Mouse (Mus musculus) ES-Bruce4 (cell line): ENCODE measurements at regions not wholly inside any gene's neighbourhood (a gene's known extent, or its start where the extent isn't known, plus 50 kb on each side); places are given as distances from the start of the nearest gene placed in this dataset.

ENCODE experiments used
- H3K27ac ChIP-seq: 2 replicates; pipeline ENCODE4 v1.5.1; 2012; ENCODE audit warnings: low read length, inconsistent platforms; ENCODE audit not compliant: insufficient read depth
- H3K27me3 ChIP-seq: 2 replicates; pipeline ENCODE4 v1.6.1; 2012; ENCODE audit warnings: mild to moderate bottlenecking, low read length, inconsistent platforms; ENCODE audit not compliant: control insufficient read depth, poor library complexity, insufficient read depth, severe bottlenecking
- H3K36me3 ChIP-seq: 2 replicates; pipeline ENCODE4 v1.6.1; 2012; ENCODE audit warnings: inconsistent platforms, mild to moderate bottlenecking, low read length, moderate library complexity; ENCODE audit not compliant: control insufficient read depth, poor library complexity, insufficient read depth, severe bottlenecking
- H3K4me1 ChIP-seq: one replicate; pipeline ENCODE4 v1.8.1; 2011; ENCODE audit warnings: low read length; ENCODE audit not compliant: control insufficient read depth, insufficient read depth
- H3K4me3 ChIP-seq: 2 replicates; pipeline ENCODE4 v1.5.1; 2011; ENCODE audit warnings: low read depth, mild to moderate bottlenecking, low read length
- H3K9ac ChIP-seq: 2 replicates; pipeline ENCODE4 v1.6.1; 2012; ENCODE audit warnings: low read depth, mild to moderate bottlenecking, inconsistent platforms; ENCODE audit not compliant: poor library complexity, severe bottlenecking
- H3K9me3 ChIP-seq: replicated peaks from 2 replicates; pipeline ENCODE4 v1.6.1; 2012; ENCODE audit warnings: mild to moderate bottlenecking, low read length, inconsistent platforms; ENCODE audit not compliant: control insufficient read depth, poor library complexity, insufficient read depth, severe bottlenecking
- CTCF ChIP-seq: IDR thresholded peaks from one replicate; pipeline ENCODE4 v1.8.1; 2011; ENCODE audit warnings: low read depth, low read length
- EP300 ChIP-seq: IDR thresholded peaks from 2 replicates; pipeline ENCODE4 v1.6.1; 2011; ENCODE audit warnings: low read depth, low read length; ENCODE audit not compliant: insufficient read depth
- POLR2A ChIP-seq: IDR thresholded peaks from one replicate; pipeline ENCODE4 v1.8.1; 2011; ENCODE audit warnings: low read length; ENCODE audit not compliant: insufficient read depth

DNA sequence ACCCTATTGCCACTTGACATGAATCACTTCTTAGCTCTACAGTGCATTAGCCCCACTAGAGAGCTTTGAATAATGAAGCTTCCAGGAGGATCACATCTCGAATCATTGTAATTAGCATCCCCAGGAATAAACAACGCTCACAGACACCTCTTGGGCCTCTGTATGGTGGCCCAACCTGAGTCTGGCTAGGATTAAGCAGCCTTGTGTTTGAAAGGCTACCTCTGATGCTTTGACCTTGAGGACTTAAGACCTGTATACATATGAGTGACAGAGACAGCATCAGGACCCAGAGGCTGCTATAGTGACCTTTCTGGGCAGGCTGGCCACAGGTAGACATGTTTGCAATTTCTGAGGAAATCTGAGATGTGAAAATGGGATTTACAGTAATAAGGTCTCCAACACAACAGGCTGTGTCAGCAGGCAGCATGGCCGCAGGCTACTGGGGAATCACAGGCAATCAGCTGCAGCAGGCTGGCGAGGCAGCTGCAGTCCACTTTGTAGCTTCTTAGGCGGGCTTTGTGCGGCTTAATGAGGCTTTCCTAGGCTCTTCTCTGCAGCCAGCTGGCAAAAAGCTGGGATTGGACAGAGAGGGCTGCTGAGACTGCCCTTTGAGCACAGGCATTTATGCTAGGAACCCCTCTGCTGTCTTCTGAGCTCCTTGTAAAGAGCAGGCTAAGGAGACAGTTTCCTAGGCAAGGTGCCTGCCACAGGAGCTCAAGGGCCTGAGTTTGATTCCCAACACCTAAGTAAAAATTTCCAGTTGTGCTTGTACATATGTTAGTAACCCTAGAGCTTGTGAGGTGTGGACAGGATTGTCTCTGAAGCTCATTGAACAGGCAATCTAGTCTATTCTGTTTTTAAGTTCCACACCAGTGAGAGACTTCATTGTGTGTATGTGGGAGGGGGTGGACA is 768.1 kb upstream of the Auts2 start:
- no peak overlapping the region for H3K4me3 ChIP-seq
- TF ChIP-seq POLR2A, result no peak
- TF ChIP-seq EP300, result no peak
- TF ChIP-seq CTCF, result no peak
- H3K4me1 ChIP-seq, result no peaks in the 10 kb centered on the region
- H3K27ac ChIP-seq, result no peak overlapping the region
- no peaks in the 10 kb centered on the region for H3K27me3 ChIP-seq
- H3K36me3 ChIP-seq, result no peaks in the 10 kb centered on the region
- H3K9me3 ChIP-seq, result no peaks in the 10 kb centered on the region
- no peak overlapping the region for H3K9ac ChIP-seq

DNA sequence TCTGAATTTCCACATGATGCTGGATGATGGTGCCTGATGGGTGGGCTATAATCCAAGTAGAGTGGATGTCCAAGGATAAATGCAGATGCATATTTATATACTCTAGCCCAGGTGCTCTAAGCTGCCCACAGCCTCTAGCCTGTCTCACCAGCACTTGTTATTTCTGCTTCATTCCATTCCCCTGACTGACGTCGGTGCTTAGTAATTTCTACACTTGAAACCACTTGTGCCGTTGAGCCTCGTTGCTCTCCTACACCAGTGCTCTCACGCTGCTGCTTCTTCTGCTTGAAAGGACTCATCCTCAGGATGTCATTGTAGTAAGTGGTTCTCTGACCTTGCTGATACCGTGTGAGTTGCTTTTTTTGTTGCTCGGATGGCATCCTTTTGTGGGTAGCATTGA is 724.7 kb upstream of the Auts2 start:
- no peaks in the 10 kb centered on the region for H3K4me1 ChIP-seq
- no peak overlapping the region for H3K4me3 ChIP-seq
- no peaks in the 10 kb centered on the region for H3K9me3 ChIP-seq

DNA sequence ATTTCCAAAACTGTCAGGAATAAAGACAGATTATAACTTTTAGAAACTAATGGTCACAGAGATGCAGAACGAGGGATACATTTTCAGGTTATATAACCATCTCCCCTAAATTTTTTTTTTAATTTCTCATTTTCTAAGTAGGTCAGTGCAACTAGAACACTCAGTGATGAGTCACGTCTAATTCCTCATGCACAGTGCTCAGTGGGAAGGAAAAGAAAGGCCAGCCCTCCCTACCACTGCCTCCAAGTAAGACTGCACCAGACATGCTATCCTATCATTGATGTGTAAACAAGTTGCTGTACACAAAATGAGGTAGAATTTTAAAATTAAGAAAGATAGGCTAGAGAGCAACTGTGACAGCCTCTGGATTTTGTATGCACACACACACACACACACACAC is 724.2 kb upstream of the Auts2 start:
- Histone ChIP-seq H3K9ac (no peak overlapping the region), H3K4me1 (no peaks in the 10 kb centered on the region), H3K36me3 (no peaks in the 10 kb centered on the region), H3K4me3 (no peak overlapping the region), H3K27ac (no peak overlapping the region), H3K27me3 (no peaks in the 10 kb centered on the region), H3K9me3 (no peaks in the 10 kb centered on the region)
- TF ChIP-seq CTCF (no peak), EP300 (no peak), POLR2A (no peak)

More for the DNA sequence above, 724.7 kb upstream of the Auts2 start:
- no peak for TF ChIP-seq POLR2A
- TF ChIP-seq EP300, result no peak
- no peak for TF ChIP-seq CTCF
- no peaks in the 10 kb centered on the region for H3K27me3 ChIP-seq
- no peaks in the 10 kb centered on the region for H3K36me3 ChIP-seq
- H3K27ac ChIP-seq, result no peak overlapping the region
- H3K9ac ChIP-seq, result no peak overlapping the region

- no peak overlapping the region for H3K9ac ChIP-seq
- no peaks in the 10 kb centered on the region for H3K9me3 ChIP-seq
- TF ChIP-seq EP300, result no peak
- no peak overlapping the region for H3K27ac ChIP-seq
- no peak overlapping the region for H3K4me3 ChIP-seq
- H3K4me1 ChIP-seq, result no peaks in the 10 kb centered on the region
- no peaks in the 10 kb centered on the region for H3K27me3 ChIP-seq
- no peaks in the 10 kb centered on the region for H3K36me3 ChIP-seq
Observed at GRCm38 (mm10) chr5:133264976-133265375, 721.8 kb upstream of the Auts2 start.

DNA sequence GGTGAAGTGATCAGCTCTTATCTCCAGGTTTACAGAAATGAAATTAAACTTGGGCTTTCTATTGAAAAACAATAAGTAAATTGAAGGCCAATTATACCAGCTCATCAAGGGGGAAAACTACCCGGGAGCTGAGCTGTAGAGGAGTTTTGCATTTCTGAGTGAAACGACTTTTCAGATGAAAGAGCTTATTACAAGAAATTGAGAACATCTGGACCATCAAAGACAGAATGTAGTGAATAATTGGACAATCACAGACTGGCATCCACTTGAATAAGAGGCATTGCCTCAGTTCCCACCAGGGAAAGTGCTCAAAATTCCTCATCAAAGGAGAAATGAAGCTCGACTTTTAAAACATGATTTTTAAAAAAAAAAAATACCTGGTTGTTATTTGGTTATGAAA is 675.7 kb upstream of the Auts2 start:
- no peaks in the 10 kb centered on the region for H3K9me3 ChIP-seq
- H3K27ac ChIP-seq, result no peak overlapping the region
- H3K4me1 ChIP-seq, result no peaks in the 10 kb centered on the region
- H3K27me3 ChIP-seq, result no peaks in the 10 kb centered on the region
- no peak overlapping the region for H3K9ac ChIP-seq
- H3K4me3 ChIP-seq, result no peak overlapping the region
- no peaks in the 10 kb centered on the region for H3K36me3 ChIP-seq
- TF ChIP-seq CTCF (no peak), EP300 (no peak), POLR2A (no peak)

- TF ChIP-seq EP300 (no peak), CTCF (no peak), POLR2A (no peak)
- Histone ChIP-seq H3K27me3 (no peaks in the 10 kb centered on the region), H3K4me3 (no peak overlapping the region), H3K36me3 (no peaks in the 10 kb centered on the region), H3K27ac (no peak overlapping the region), H3K9ac (no peak overlapping the region), H3K4me1 (no peaks in the 10 kb centered on the region), H3K9me3 (no peaks in the 10 kb centered on the region)
Observed at GRCm38 (mm10) chr5:133198546-133198945, 655.4 kb upstream of the Auts2 start.
